Mouse (Mus musculus) stomach, embryonic 14.5 days (tissue): ENCODE measurements around the gene Taf6. TPM values are rescaled to one million over a fixed set of nuclear protein-coding genes. Genes with fewer than 3 reads are reported as not detected.

Experiments
- ATAC-seq: fragments of 200-750 bp; cut with Nextera tagmentation; 2 replicates; pipeline ENCODE4 v1.8.0; 2017; ENCODE audit warnings: low read depth, moderate TSS enrichment; ENCODE audit not compliant: insufficient number of reproducible peaks, insufficient read depth, low FRiP score
- H3K27ac ChIP-seq: fragments of 300-500 bp; sonication (generic); 2 replicates; pipeline ENCODE4 v1.5.1; 2014; ENCODE audit warnings: mild to moderate bottlenecking, low read length, moderate library complexity, mixed read lengths
- H3K27me3 ChIP-seq: fragments of 300-500 bp; sonication (generic); 2 replicates; pipeline ENCODE4 v1.6.1; 2014; ENCODE audit warnings: low read length, control low read depth, mixed read lengths; ENCODE audit not compliant: control insufficient read depth, insufficient read depth
- H3K36me3 ChIP-seq: fragments of 300-500 bp; sonication (generic); 2 replicates; pipeline ENCODE4 v1.6.1; 2014; ENCODE audit warnings: mild to moderate bottlenecking, control low read depth, low read length, moderate library complexity, mixed read lengths; ENCODE audit not compliant: control insufficient read depth, insufficient read depth
- H3K4me1 ChIP-seq: fragments of 300-500 bp; sonication (generic); 2 replicates; pipeline ENCODE4 v1.6.1; 2014; ENCODE audit warnings: low read length, control low read depth, mixed read lengths; ENCODE audit not compliant: control insufficient read depth, insufficient read depth
- H3K4me2 ChIP-seq: fragments of 300-500 bp; sonication (generic); replicated peaks from 2 replicates; pipeline ENCODE4 v1.6.1; 2014; ENCODE audit warnings: low read depth, low read length, control low read depth
- H3K4me3 ChIP-seq: fragments of 300-500 bp; sonication (generic); 2 replicates; pipeline ENCODE4 v1.5.1; 2014; ENCODE audit warnings: low read depth, low read length, control low read depth
- H3K9ac ChIP-seq: fragments of 300-500 bp; sonication (generic); replicated peaks from 2 replicates; pipeline ENCODE4 v1.6.1; 2014; ENCODE audit warnings: low read depth, mild to moderate bottlenecking, control low read depth, low read length, moderate library complexity, mixed read lengths
- H3K9me3 ChIP-seq: fragments of 300-500 bp; sonication (generic); 2 replicates; pipeline ENCODE4 v1.6.1; 2016; ENCODE audit warnings: low read depth, low read length, control low read depth; ENCODE audit not compliant: control insufficient read depth
- WGBS: fragments of 180-500 bp; shearing (Covaris S2); extraction: QIAGEN DNeasy Blood & Tissue Kit; methylation state at CpG from one replicate; pipeline ENCODE4 v1.1.7; 2014; 5-methylcytosine and 5-hydroxymethylcytosine counted together
- polyA plus RNA-seq: library from polyadenylated mRNA; unstranded; fragments of >200 nt; fragmentation: Nextera tagmentation; extraction: Ambion mirVana; gene quantifications from 2 replicates; pipeline ENCODE4 v1.2.1, GENCODE M21; 2014

Taf6 gene
- polyA plus RNA-seq, result 89.8 and 93.8 TPM in 2 replicates

DNA sequence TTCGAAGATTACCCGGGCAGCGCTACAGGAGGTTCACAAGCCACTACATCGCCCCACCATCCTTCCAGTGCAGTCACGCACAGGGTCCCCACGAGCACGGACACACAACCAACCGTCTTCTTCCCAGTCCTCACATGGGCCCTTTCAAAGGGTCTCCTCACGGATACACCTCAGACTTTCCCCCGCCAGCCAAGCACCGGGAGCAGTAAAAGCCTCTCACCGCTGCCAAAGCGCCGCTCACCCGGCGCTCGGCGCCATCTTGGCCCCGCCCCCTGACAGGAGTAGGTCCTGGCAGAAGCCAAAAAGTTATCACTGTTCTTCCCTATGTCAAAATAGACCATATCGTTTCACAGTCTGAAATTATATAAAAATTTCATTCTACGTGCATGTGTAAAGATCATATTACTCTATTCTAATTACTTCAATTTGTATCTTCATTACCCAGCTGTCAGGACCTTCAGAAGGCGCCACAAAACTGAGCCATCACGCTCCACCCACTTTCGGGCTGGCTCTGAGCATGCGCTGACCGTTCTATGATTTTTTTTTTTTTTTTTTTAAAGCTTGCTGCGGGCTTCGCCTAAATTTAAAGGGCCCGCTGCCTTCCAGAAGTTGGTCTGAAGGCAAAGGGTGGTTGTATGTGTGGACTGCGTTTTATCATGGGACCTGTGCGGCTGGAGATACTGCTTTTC lies at the start of gene Taf6, which contains the start of gene Cnpy4:
Gene Taf6 (minus strand): TSS at position 502 of the 689 bp plus-strand sequence.
Gene Cnpy4 (plus strand): TSS at position 536 of the 689 bp plus-strand sequence.
- Histone ChIP-seq H3K4me2 (peak within 1 kb of the TSS; percentile 72), H3K9ac (peak within 1 kb of the TSS; percentile 75), H3K4me1 (peaks cover 8% of the 10 kb centered on the region; the same call in 1 of the 2 replicates), H3K4me3 (peak within 1 kb of the TSS; percentile 70), H3K9me3 (no peaks in the 10 kb centered on the region), H3K36me3 (peaks cover 16% of the 10 kb centered on the region), H3K27me3 (no peaks in the 10 kb centered on the region), H3K27ac (peak within 1 kb of the TSS; percentile 76)
- ATAC-seq, result peak; percentile 84
- under 1% methylated on average over 31 of the region's 31 CpGs for WGBS

DNA sequence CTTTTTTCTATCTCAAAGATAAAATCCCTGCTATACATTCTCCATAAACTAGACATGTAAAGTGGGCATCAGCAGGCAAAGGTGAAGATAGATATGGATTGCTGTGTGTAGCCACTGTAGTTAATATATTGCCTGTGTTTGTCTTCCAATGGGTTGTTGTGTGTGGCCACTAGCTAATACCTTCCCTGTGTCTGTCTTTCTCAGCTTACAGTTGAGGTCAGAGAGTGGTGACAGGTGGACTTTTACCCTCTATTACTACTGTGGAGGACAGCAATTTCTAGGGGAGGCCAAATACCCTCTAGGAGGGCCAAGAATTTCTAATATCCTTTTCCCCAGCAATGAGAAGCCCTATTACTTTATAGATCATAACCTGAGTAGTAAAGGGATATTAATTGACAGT lies 47.0 kb upstream of the Taf6 start:
- no peak for ATAC-seq
- no peak overlapping the region for H3K9ac ChIP-seq
- no peaks in the 10 kb centered on the region for H3K27me3 ChIP-seq
- H3K27ac ChIP-seq, result no peak overlapping the region
- H3K9me3 ChIP-seq, result no peaks in the 10 kb centered on the region
- H3K36me3 ChIP-seq, result no peaks in the 10 kb centered on the region
- no peak overlapping the region for H3K4me2 ChIP-seq
- no peak overlapping the region for H3K4me3 ChIP-seq
- no peaks in the 10 kb centered on the region for H3K4me1 ChIP-seq

DNA sequence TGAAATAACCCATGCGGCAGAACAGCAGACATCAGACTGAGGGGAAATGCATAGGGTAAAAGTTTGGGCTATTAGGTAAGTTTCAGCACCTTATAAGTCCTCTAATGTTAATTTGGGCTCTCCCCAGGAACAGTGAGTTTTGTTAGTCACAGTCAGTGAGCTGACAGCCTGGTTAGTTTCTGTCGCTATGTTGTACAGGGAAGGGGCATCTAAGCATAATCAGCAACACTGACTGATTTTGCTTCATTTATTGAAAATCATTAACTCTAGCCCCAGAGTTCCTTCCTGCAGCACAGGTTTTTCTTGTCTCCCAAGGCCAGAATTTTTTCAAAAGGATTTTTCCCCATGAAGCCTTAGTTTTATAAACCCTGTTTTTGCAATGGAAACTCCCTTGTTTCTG lies 46.5 kb upstream of the Taf6 start:
- 85% methylated on average over 2 of the region's 2 CpGs for WGBS
- Histone ChIP-seq H3K9ac (no peak overlapping the region), H3K4me2 (no peak overlapping the region), H3K4me1 (no peaks in the 10 kb centered on the region), H3K27me3 (no peaks in the 10 kb centered on the region), H3K9me3 (no peaks in the 10 kb centered on the region), H3K4me3 (no peak overlapping the region), H3K27ac (no peak overlapping the region), H3K36me3 (no peaks in the 10 kb centered on the region)
- no peak for ATAC-seq

DNA sequence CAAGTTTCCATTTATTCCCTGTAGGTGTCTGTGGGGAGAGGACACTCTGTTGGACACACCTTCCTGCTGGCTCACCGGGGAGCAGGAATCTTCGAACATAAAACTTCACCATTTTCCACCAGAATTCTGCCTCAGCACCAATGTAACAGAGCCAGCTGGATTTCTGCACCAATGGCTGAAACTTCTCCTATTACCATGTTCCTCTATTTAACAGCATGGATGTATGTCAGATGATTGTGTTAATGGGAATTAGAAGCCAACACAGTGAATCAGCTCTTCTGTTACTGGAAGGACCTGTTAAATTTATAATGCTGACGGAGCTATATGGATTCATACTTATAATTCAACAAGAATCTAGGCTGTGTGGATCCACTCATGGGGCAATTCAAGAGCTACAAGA lies 42.3 kb upstream of the Taf6 start:
- Histone ChIP-seq H3K9me3 (no peaks in the 10 kb centered on the region), H3K27me3 (no peaks in the 10 kb centered on the region), H3K27ac (no peak overlapping the region), H3K36me3 (no peaks in the 10 kb centered on the region), H3K9ac (no peak overlapping the region), H3K4me2 (no peak overlapping the region), H3K4me3 (no peak overlapping the region), H3K4me1 (no peaks in the 10 kb centered on the region)
- WGBS, result 90% methylated on average over 3 of the region's 3 CpGs
- no peak for ATAC-seq

DNA sequence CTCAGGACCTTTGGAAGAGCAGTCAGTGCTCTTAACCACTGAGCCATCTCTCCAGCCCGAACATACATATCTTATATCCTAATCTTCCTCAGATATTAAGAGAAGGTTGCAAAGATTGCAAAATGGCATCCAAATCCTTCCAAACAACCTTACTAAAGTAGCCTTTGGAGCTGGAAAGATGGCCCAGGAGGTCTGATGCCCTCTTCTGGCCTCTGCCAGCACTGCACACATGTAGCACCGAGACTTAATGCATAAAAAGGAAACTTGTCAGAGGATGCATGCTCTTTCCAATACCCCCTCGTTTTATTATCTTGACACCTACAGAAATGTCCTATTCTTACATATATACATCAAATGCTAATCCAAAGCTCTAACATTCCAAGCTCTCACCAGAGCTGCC lies 40.8 kb upstream of the Taf6 start:
- H3K4me1 ChIP-seq, result no peaks in the 10 kb centered on the region
- WGBS, result 55% methylated on average over 3 of the region's 3 CpGs
- H3K9me3 ChIP-seq, result no peaks in the 10 kb centered on the region
- H3K4me3 ChIP-seq, result no peak overlapping the region
- no peak overlapping the region for H3K4me2 ChIP-seq
- no peak for ATAC-seq
- H3K9ac ChIP-seq, result no peak overlapping the region
- no peaks in the 10 kb centered on the region for H3K27me3 ChIP-seq
- H3K36me3 ChIP-seq, result no peaks in the 10 kb centered on the region
- no peak overlapping the region for H3K27ac ChIP-seq

DNA sequence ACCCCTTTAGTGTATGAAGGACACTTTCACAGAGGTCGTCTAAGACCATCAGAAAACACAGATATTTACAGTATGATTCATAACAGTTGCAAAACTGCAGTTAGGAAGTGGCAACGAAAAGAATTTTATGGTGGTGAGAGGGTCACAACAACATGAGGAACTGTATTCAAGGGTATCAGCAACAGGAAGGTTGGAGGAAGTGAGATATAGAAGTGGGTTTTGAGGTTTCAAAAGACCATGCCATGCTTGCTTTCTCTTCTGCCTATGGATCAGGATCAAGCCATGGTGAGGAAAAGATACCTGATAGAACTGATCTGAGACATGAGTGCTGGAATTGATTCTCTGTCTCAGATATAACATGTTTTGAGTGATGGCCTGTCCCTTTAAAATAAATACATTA lies 40.1 kb upstream of the Taf6 start:
- Histone ChIP-seq H3K9me3 (no peaks in the 10 kb centered on the region), H3K27me3 (no peaks in the 10 kb centered on the region), H3K9ac (no peak overlapping the region), H3K4me2 (no peak overlapping the region), H3K4me1 (no peaks in the 10 kb centered on the region), H3K27ac (no peak overlapping the region), H3K4me3 (no peak overlapping the region), H3K36me3 (no peaks in the 10 kb centered on the region)
- ATAC-seq, result no peak
- WGBS, result 75% methylated on average over 2 of the region's 2 CpGs

DNA sequence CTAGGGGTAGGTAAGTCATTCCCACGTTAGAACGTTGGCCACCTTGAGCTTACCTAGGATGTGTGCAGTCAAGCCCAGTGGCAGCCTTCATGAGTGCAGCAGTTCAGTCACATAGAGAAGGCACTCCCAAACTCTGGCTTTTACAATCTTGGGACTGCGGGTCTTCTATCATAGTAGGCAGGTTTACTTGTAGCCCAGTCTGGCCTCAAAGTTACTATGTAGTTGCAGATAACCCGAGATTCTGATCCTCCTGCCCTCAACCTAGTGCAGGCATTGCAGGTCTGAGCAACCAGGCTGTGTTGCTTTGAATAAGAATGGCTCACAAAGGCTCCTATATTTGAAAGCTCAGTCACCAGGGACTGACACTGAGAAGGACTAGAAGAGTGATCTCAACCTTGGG lies 39.2 kb upstream of the Taf6 start:
- no peaks in the 10 kb centered on the region for H3K9me3 ChIP-seq
- no peak overlapping the region for H3K4me3 ChIP-seq
- H3K27me3 ChIP-seq, result no peaks in the 10 kb centered on the region
- no peaks in the 10 kb centered on the region for H3K36me3 ChIP-seq
- ATAC-seq, result no peak
- WGBS, result 75% methylated on average over 4 of the region's 4 CpGs
- no peak overlapping the region for H3K27ac ChIP-seq
- H3K4me2 ChIP-seq, result no peak overlapping the region
- H3K9ac ChIP-seq, result no peak overlapping the region
- no peaks in the 10 kb centered on the region for H3K4me1 ChIP-seq

DNA sequence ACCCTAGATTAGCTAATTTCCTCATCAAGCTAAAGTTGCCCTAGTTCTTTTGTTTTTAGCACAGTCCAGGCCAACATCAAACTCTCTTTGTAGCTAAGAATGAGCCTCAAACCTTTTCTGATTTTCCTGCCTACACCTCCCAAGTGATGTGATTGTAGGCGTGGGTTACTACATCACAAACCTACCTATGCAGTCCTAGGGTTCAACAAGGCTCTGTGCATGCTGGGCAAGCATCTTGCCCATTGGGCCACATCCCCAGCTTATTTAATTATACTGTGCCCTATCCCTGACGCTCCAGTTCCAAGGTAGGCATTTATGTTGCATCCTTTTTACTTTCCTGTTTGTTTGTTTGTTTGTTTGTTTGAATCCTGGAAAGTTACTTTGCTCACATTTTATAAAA lies 38.4 kb upstream of the Taf6 start, which contains the start of gene Nxpe5:
Gene Nxpe5 (plus strand): TSS at position 199 of the 400 bp plus-strand sequence.
- Histone ChIP-seq H3K27ac (no peak within 1 kb of the TSS), H3K4me1 (no peaks in the 10 kb centered on the region), H3K9me3 (no peaks in the 10 kb centered on the region), H3K4me2 (no peak within 1 kb of the TSS), H3K9ac (no peak within 1 kb of the TSS), H3K36me3 (no peaks in the 10 kb centered on the region), H3K27me3 (no peaks in the 10 kb centered on the region), H3K4me3 (no peak within 1 kb of the TSS)
- WGBS, result 57% methylated on average over 2 of the region's 2 CpGs
- ATAC-seq, result no peak

DNA sequence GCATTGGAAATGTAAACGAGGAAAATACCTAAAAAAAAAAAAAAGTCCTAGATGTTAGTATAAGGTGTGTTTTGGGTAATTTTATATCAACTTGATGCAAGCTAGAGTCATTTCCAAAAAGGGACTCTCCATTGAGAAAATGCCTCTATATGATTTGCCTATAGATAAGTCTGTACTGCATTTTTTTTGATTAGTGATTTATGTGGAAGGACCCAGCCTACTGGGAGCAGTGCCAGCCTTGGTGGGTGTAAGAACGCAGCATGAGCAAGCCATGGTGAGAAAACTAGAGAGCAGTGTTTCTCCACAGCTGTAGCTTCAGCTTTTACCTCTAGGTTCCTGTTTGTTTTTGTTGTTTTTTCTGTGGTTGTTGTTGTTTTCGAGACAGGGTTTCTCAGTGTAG lies 36.0 kb upstream of the Taf6 start:
- Histone ChIP-seq H3K4me3 (no peak overlapping the region), H3K9ac (no peak overlapping the region), H3K9me3 (no peaks in the 10 kb centered on the region), H3K36me3 (no peaks in the 10 kb centered on the region), H3K27me3 (no peaks in the 10 kb centered on the region), H3K4me2 (no peak overlapping the region), H3K27ac (no peak overlapping the region), H3K4me1 (no peaks in the 10 kb centered on the region)
- ATAC-seq, result no peak
- WGBS, result 58% methylated on average over 3 of the region's 3 CpGs
